Mouse (Mus musculus) kidney, adult 2 months (tissue): Measurements from ENCODE around the gene Iqsec1. TPM values are rescaled to one million over a fixed set of nuclear protein-coding genes. Genes with fewer than 3 reads are reported as not detected.

Experiments used
- DNase-seq: peaks from one replicate; pipeline ENCODE4 v3.0.0; 2021
- H3K27ac ChIP-seq: fragments of 200-500 bp; 2 replicates; pipeline ENCODE4 v1.5.1; 2012; ENCODE audit warnings: low read depth, low read length, control low read depth, inconsistent platforms; ENCODE audit not compliant: insufficient read depth
- H3K27me3 ChIP-seq: fragments of 200-500 bp; replicated peaks from 2 replicates; pipeline ENCODE4 v1.6.1; 2012; ENCODE audit warnings: mild to moderate bottlenecking, moderate library complexity, low read length, inconsistent platforms; ENCODE audit not compliant: control insufficient read depth, insufficient read depth
- H3K36me3 ChIP-seq: fragments of 200-500 bp; 2 replicates; pipeline ENCODE4 v1.6.1; 2012; ENCODE audit warnings: mild to moderate bottlenecking, moderate library complexity, low read length, inconsistent platforms; ENCODE audit not compliant: control insufficient read depth, insufficient read depth
- H3K4me1 ChIP-seq: fragments of 200-500 bp; 2 replicates; pipeline ENCODE4 v1.6.1; 2011; ENCODE audit warnings: low read length; ENCODE audit not compliant: control insufficient read depth, insufficient read depth
- H3K4me3 ChIP-seq: fragments of 200-500 bp; 2 replicates; pipeline ENCODE4 v1.5.1; 2011; ENCODE audit warnings: mild to moderate bottlenecking, low read depth, low read length, control low read depth; ENCODE audit not compliant: insufficient read depth
- CTCF ChIP-seq: fragments of 200-500 bp; conservative IDR thresholded peaks from 2 replicates; pipeline ENCODE4 v1.5.1; 2011; ENCODE audit warnings: low read depth, mild to moderate bottlenecking, control low read depth, low read length, moderate library complexity, mixed read lengths; ENCODE audit not compliant: insufficient read depth, insufficient read length
- POLR2A ChIP-seq: fragments of 200-500 bp; IDR thresholded peaks from one replicate; pipeline ENCODE4 v1.6.1; 2011; ENCODE audit warnings: low read depth, low read length, control low read depth
- WGBS: fragments of 180-500 bp; shearing (Covaris S2); methylation state at CpG from one replicate; pipeline ENCODE4 v1.1.7; 2018; 5-methylcytosine and 5-hydroxymethylcytosine counted together
- polyA plus RNA-seq: library from polyadenylated mRNA; depleted of rRNA; stranded (reverse); fragments of >200 nt; gene quantifications from 2 replicates; pipeline ENCODE4 v1.2.3, GENCODE M21; 2012

Iqsec1 gene
- polyA plus RNA-seq, 1 experiment = 149 TPM

GRCm38 (mm10) chr6:90762120-90762736 is 226.3 kb downstream of the Iqsec1 start:
- Histone ChIP-seq H3K36me3 (no peaks in the 10 kb centered on the region), H3K4me3 (no peak overlapping the region), H3K27ac (no peak overlapping the region), H3K27me3 (no peaks in the 10 kb centered on the region), H3K4me1 (peaks cover 4% of the 10 kb centered on the region; the same call in 1 of the 2 replicates)
- TF ChIP-seq POLR2A = no peak
- no peak for TF ChIP-seq CTCF
- DNase-seq = no peak
- 88% methylated on average over 2 of the region's 2 CpGs for WGBS

- WGBS = 99% methylated on average over 4 of the region's 4 CpGs
- Histone ChIP-seq H3K4me3 (no peak overlapping the region), H3K36me3 (no peaks in the 10 kb centered on the region), H3K27ac (no peak overlapping the region), H3K27me3 (no peaks in the 10 kb centered on the region), H3K4me1 (peaks cover 4% of the 10 kb centered on the region; the same call in 1 of the 2 replicates)
- no peak for TF ChIP-seq POLR2A
- TF ChIP-seq CTCF = no peak
- DNase-seq = no peak
These were observed 227.0 kb downstream of the Iqsec1 start for GRCm38 (mm10) chr6:90761301-90762056.

GRCm38 (mm10) chr6:90760886-90761285 is 227.6 kb downstream of the Iqsec1 start:
- no peak for TF ChIP-seq POLR2A
- TF ChIP-seq CTCF = no peak
- 75% methylated on average over 5 of the region's 5 CpGs for WGBS
- H3K27ac ChIP-seq = no peak overlapping the region
- H3K4me1 ChIP-seq = peaks cover 4% of the 10 kb centered on the region; the same call in 1 of the 2 replicates
- H3K36me3 ChIP-seq = no peaks in the 10 kb centered on the region
- no peaks in the 10 kb centered on the region for H3K27me3 ChIP-seq
- no peak overlapping the region for H3K4me3 ChIP-seq
- DNase-seq = no peak

GRCm38 (mm10) chr6:90759754-90760153 is 228.7 kb downstream of the Iqsec1 start:
- TF ChIP-seq POLR2A (no peak), CTCF (no peak)
- WGBS = 94% methylated on average over 2 of the region's 2 CpGs
- H3K36me3 ChIP-seq = no peaks in the 10 kb centered on the region

GRCm38 (mm10) chr6:90758155-90758554 is 230.3 kb downstream of the Iqsec1 start:
- H3K27me3 ChIP-seq = no peaks in the 10 kb centered on the region
- H3K27ac ChIP-seq = no peak overlapping the region
- TF ChIP-seq POLR2A (no peak), CTCF (no peak)
- H3K4me1 ChIP-seq = no peaks in the 10 kb centered on the region
- no peaks in the 10 kb centered on the region for H3K36me3 ChIP-seq
- no peak overlapping the region for H3K4me3 ChIP-seq
- no peak for DNase-seq
- 90% methylated on average over 2 of the region's 2 CpGs for WGBS

More at GRCm38 (mm10) chr6:90759754-90760153, 228.7 kb downstream of the Iqsec1 start:
- no peak overlapping the region for H3K27ac ChIP-seq
- peaks cover 4% of the 10 kb centered on the region; the same call in 1 of the 2 replicates for H3K4me1 ChIP-seq
- no peak overlapping the region for H3K4me3 ChIP-seq
- DNase-seq = no peak
- H3K27me3 ChIP-seq = no peaks in the 10 kb centered on the region

- DNase-seq = peak; percentile 46
- no peak overlapping the region for H3K4me3 ChIP-seq
These were observed 231.0 kb downstream of the Iqsec1 start for GRCm38 (mm10) chr6:90757427-90757883.

GRCm38 (mm10) chr6:90756561-90756960 is 231.9 kb downstream of the Iqsec1 start:
- Histone ChIP-seq H3K27me3 (no peaks in the 10 kb centered on the region), H3K4me1 (no peaks in the 10 kb centered on the region), H3K27ac (no peak overlapping the region), H3K36me3 (no peaks in the 10 kb centered on the region), H3K4me3 (no peak overlapping the region)
- TF ChIP-seq POLR2A = no peak
- TF ChIP-seq CTCF = no peak
- no peak for DNase-seq
- 84% methylated on average over 5 of the region's 5 CpGs for WGBS

More at GRCm38 (mm10) chr6:90757427-90757883, 231.0 kb downstream of the Iqsec1 start:
- no peak for TF ChIP-seq POLR2A
- no peak for TF ChIP-seq CTCF
- 61% methylated on average over 12 of the region's 12 CpGs for WGBS
- no peaks in the 10 kb centered on the region for H3K36me3 ChIP-seq
- no peaks in the 10 kb centered on the region for H3K4me1 ChIP-seq
- no peaks in the 10 kb centered on the region for H3K27me3 ChIP-seq
- no peak overlapping the region for H3K27ac ChIP-seq
